Mouse (Mus musculus) liver, adult (tissue): ENCODE measurements around the gene Smarcal1.

Experiments used
- GATA4 ChIP-seq: IDR thresholded peaks from 2 replicates; pipeline ENCODE4 v1.6.1; 2014; ENCODE audit warnings: mild to moderate bottlenecking, low read length; ENCODE audit not compliant: insufficient replicate concordance

Gene Smarcal1

GRCm38 (mm10) chr1:72602803-72603202, 19.8 kb downstream of the Smarcal1 start:
- TF ChIP-seq GATA4: no peak

GRCm38 (mm10) chr1:72606186-72606673, 23.2 kb downstream of the Smarcal1 start:
- TF ChIP-seq GATA4: no peak

DNA sequence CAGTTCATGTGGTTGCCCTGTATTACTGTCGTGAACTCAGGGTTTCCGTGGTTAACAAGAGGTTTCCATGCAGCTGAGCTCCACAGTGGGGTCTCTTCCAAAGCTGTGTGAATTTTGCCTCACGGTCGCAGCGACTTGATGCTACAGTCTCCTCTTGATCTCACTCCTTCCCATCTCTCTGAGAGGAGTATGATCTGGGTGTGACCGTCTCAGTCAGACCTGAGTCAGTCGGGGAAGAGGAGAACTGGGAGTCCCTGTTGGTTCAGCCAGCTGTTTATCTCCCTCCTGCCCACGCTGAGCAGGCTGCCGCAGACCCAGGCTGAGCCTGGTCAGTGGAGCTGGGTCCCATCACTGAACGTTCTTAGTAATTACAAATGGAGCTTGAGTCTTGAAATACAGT, 26.1 kb downstream of the Smarcal1 start:
- no peak for TF ChIP-seq GATA4

DNA sequence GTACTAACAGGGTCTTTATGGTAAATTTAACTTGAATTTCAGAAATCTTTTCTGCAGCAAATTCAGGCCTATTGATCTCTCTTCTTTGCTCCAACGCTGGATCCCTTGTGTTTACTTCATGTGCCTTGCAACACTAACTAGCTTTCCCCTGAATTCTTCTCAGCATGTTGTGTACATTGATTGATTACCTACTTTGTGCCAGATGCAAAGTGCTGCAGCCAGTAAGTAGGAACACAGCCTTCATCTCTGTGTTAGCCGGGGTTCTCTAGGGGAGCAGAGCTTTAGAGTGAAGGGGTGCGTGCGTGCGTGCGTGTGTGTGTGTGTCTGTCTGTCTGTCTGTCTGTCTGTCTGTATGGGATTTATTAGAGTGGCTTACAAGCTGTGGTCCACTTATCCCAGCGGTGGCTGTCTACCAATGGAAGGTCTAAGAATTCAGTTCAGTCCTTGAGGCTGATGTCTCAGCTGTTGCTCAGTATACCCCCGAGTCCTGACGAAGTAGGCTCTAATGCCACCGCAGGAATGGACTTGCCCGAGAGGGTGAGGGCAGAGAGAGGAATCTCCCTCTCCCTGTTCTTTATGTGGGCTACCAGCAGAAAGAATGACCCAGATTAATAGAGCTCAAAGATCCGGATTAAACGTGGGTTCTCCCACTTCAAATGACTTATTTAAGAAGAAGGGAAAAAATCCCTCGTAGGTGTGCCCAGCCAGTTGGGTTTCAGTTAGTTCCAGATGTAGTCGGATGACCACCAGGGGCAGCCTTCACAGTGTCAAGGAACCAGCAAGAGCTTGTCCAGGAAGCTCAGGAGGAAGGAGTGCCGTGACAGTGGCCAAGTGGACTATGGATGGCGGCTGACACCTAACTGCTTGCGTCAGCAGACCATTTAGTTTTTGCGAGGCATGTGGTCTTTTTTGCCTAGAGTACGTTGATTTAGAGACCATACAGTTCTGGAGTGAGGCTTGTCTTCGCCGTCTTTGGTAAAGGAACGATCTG, 27.1 kb downstream of the Smarcal1 start:
- no peak for TF ChIP-seq GATA4

GRCm38 (mm10) chr1:72612172-72612571, 29.1 kb downstream of the Smarcal1 start:
- no peak for TF ChIP-seq GATA4

- TF ChIP-seq GATA4: no peak
These were observed 52.2 kb downstream of the Smarcal1 start for GRCm38 (mm10) chr1:72635221-72635620.

GRCm38 (mm10) chr1:72640658-72641410, 57.8 kb downstream of the Smarcal1 start:
- no peak for TF ChIP-seq GATA4

DNA sequence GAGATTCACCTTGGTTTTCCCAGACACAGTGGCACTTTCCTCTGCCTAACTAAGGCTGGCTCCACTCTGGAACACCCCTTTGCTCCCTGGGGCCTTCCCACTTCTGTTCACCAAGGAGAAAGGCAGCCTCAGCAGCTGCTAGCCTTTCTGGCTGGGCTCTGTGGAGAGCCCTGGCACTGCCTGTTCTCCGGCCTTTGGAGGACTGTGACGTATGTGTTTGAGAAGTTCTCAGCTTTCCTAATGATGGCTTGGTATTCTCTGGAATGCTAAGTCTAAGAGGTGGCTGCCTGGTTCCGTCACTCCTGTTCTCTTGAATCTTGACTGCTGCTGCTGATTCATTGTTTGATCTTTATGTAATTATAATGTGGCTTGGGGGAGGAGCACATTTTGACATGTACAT, 90.0 kb downstream of the Smarcal1 start:
- no peak for TF ChIP-seq GATA4
